Mouse (Mus musculus): ENCODE data around the gene Disc1. TPM values are rescaled to one million over a fixed set of nuclear protein-coding genes. Genes with fewer than 3 reads are reported as not detected.

The Disc1 gene
- polyA plus RNA-seq, 1 experiment from 2014 or later = 0.86 TPM

DNA sequence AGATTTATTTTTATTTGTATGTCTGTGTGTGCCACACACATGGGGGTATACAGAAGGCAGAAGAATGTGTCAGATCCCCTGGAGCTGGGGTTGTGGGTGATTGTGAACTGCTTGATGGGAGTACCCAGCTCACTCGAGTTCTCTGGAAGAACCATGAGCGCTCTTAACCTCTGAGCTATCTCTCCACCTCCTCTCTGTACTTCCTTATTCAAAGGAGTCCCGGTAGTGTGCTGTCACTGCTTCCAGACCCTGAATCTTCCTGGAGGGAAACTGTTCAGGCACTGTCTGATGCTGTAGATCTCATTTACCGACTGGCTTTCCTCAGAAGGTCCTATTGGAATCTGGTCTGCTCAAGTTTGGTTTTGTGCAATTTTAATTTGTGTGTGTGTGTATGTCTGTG, 186.8 kb downstream of the Disc1 start:
- 60% methylated on average over 4 of the region's 4 CpGs for WGBS
- H3K9me3 ChIP-seq (replicated peaks; ENCODE audit: control insufficient read depth, low read length) = no peaks in the 10 kb centered on the region
- no peak overlapping the region for H3K4me3 ChIP-seq (ENCODE audit: low read depth, low read length)
- DNase-seq (ENCODE audit: low spot score) (no peak), ATAC-seq (replicated peaks; ENCODE audit: insufficient number of reproducible peaks, low FRiP score, low TSS enrichment, low read depth) (no peak)
- no peak overlapping the region for H3K9ac ChIP-seq (replicated peaks; ENCODE audit: low read length)
- H3K36me3 ChIP-seq (replicated peaks; ENCODE audit: control insufficient read depth, insufficient read depth, low read depth, low read length) = no peaks in the 10 kb centered on the region
- no peaks in the 10 kb centered on the region for H3K27me3 ChIP-seq (ENCODE audit: control insufficient read depth, insufficient read depth, low read length)
- no peak overlapping the region for H3K4me2 ChIP-seq (ENCODE audit: low read depth, low read length)
- peaks cover 4% of the 10 kb centered on the region for H3K4me1 ChIP-seq (ENCODE audit: control insufficient read depth, insufficient read depth, low read length)
- H3K27ac ChIP-seq (replicated peaks; ENCODE audit: low read depth, low read length) = no peak overlapping the region

DNA sequence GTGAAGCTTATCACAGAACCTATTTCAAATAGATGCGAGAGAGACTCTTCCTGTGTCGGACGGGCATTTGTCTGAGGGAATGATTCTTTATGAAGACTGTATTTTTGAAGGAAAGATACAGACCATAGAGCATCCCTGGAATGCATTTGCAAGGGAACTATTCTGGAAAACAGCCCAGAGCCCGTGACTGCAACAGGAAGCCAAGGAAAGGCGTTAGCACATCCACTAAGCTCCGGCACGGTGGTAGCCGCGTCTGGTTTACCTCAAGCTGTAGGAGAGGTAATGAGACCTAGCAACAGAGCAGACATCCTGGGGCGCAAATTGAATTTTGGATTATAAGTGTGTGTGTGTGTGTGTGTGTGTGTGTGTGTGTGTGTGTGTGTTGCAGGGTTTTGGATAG, 188.4 kb downstream of the Disc1 start:
- H3K4me2 ChIP-seq (ENCODE audit: low read depth, low read length) = no peak overlapping the region
- no peak overlapping the region for H3K4me3 ChIP-seq (ENCODE audit: low read depth, low read length)
- DNase-seq (ENCODE audit: low spot score) (peak; percentile 52), ATAC-seq (replicated peaks; ENCODE audit: insufficient number of reproducible peaks, low FRiP score, low TSS enrichment, low read depth) (no peak)
- WGBS = 42% methylated on average over 10 of the region's 10 CpGs
- H3K36me3 ChIP-seq (replicated peaks; ENCODE audit: control insufficient read depth, insufficient read depth, low read depth, low read length) = no peaks in the 10 kb centered on the region
- no peaks in the 10 kb centered on the region for H3K9me3 ChIP-seq (replicated peaks; ENCODE audit: control insufficient read depth, low read length)
- H3K4me1 ChIP-seq (ENCODE audit: control insufficient read depth, insufficient read depth, low read length) = no peaks in the 10 kb centered on the region; the same call in none of the 2 replicates
- H3K27ac ChIP-seq (replicated peaks; ENCODE audit: low read depth, low read length) = peak overlapping the region; percentile 28; the same call in 1 of the 2 replicates
- H3K9ac ChIP-seq (replicated peaks; ENCODE audit: low read length) = no peak overlapping the region
- no peaks in the 10 kb centered on the region for H3K27me3 ChIP-seq (ENCODE audit: control insufficient read depth, insufficient read depth, low read length)

DNA sequence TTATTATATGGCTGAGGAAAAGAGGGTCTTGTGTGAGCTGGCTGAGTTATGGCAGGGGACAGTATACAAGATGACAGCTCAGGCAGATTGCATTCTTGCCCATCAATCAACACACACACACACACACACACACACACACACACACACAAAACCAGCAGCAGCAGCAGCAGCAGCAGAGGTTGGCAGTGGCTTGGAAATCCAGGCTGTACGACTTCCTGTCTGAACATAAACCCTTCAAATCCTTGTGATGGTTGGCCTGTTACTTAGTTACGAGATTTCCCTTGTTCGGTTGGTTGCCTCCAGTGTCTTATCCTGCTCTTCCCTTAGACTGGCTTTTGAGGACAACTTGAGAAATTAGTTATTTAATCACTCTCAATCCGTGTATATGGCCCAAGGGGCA, 188.9 kb downstream of the Disc1 start:
- Histone ChIP-seq H3K9ac (replicated peaks; ENCODE audit: low read length) (no peak overlapping the region), H3K27ac (replicated peaks; ENCODE audit: low read depth, low read length) (no peak overlapping the region), H3K36me3 (replicated peaks; ENCODE audit: control insufficient read depth, insufficient read depth, low read depth, low read length) (no peaks in the 10 kb centered on the region), H3K4me3 (ENCODE audit: low read depth, low read length) (no peak overlapping the region), H3K4me1 (ENCODE audit: control insufficient read depth, insufficient read depth, low read length) (no peaks in the 10 kb centered on the region; the same call in none of the 2 replicates), H3K27me3 (ENCODE audit: control insufficient read depth, insufficient read depth, low read length) (no peaks in the 10 kb centered on the region), H3K9me3 (replicated peaks; ENCODE audit: control insufficient read depth, low read length) (no peaks in the 10 kb centered on the region), H3K4me2 (ENCODE audit: low read depth, low read length) (no peak overlapping the region)
- 39% methylated on average over 4 of the region's 4 CpGs for WGBS
- DNase-seq (ENCODE audit: low spot score) = peak; percentile 27
- ATAC-seq (replicated peaks; ENCODE audit: insufficient number of reproducible peaks, low FRiP score, low TSS enrichment, low read depth) = no peak

GRCm38 (mm10) chr8:125246737-125247292, 192.8 kb downstream of the Disc1 start:
- H3K9me3 ChIP-seq (replicated peaks; ENCODE audit: control insufficient read depth, low read length) = no peaks in the 10 kb centered on the region
- no peaks in the 10 kb centered on the region for H3K27me3 ChIP-seq (ENCODE audit: control insufficient read depth, insufficient read depth, low read length)
- H3K4me1 ChIP-seq (ENCODE audit: control insufficient read depth, insufficient read depth, low read length) = no peaks in the 10 kb centered on the region; the same call in none of the 2 replicates
- no peak overlapping the region for H3K27ac ChIP-seq (replicated peaks; ENCODE audit: low read depth, low read length)
- H3K4me2 ChIP-seq (ENCODE audit: low read depth, low read length) = no peak overlapping the region
- H3K9ac ChIP-seq (replicated peaks; ENCODE audit: low read length) = no peak overlapping the region; the same call in 1 of the 2 replicates
- DNase-seq (ENCODE audit: low spot score) (no peak), ATAC-seq (replicated peaks; ENCODE audit: insufficient number of reproducible peaks, low FRiP score, low TSS enrichment, low read depth) (no peak)
- WGBS = 44% methylated on average over 7 of the region's 7 CpGs
- H3K36me3 ChIP-seq (replicated peaks; ENCODE audit: control insufficient read depth, insufficient read depth, low read depth, low read length) = no peaks in the 10 kb centered on the region
- no peak overlapping the region for H3K4me3 ChIP-seq (ENCODE audit: low read depth, low read length)

DNA sequence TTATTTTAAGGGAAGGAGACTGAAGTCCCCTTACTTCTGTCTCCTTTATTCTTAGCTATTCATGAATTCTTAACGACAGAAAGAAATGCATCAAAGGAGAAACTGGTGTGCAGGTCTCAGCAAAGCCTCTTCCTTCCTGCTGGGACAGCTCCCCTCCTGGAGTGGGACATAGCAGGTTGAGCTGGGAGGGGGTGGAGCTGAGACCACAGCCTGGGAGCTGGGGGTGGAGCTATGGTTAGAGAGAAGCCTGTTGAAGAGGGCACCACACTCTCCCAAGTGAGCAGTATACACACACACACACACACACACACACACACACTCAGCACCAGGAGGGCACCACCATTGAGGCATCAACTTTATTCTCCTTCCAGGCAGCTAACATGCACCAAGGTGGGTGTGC, 193.4 kb downstream of the Disc1 start:
- ATAC-seq (replicated peaks; ENCODE audit: insufficient number of reproducible peaks, low FRiP score, low TSS enrichment, low read depth) = no peak
- 0% methylated on average over 1 of the region's 1 CpGs for WGBS
- H3K27me3 ChIP-seq (ENCODE audit: control insufficient read depth, insufficient read depth, low read length) = no peaks in the 10 kb centered on the region

GRCm38 (mm10) chr8:125252946-125253345, 199.0 kb downstream of the Disc1 start:
- Histone ChIP-seq H3K4me2 (ENCODE audit: low read depth, low read length) (no peak overlapping the region), H3K9ac (replicated peaks; ENCODE audit: low read length) (no peak overlapping the region), H3K4me3 (ENCODE audit: low read depth, low read length) (no peak overlapping the region), H3K27me3 (ENCODE audit: control insufficient read depth, insufficient read depth, low read length) (no peaks in the 10 kb centered on the region), H3K36me3 (replicated peaks; ENCODE audit: control insufficient read depth, insufficient read depth, low read depth, low read length) (no peaks in the 10 kb centered on the region), H3K9me3 (replicated peaks; ENCODE audit: control insufficient read depth, low read length) (no peaks in the 10 kb centered on the region), H3K4me1 (ENCODE audit: control insufficient read depth, insufficient read depth, low read length) (no peaks in the 10 kb centered on the region; the same call in 1 of the 2 replicates), H3K27ac (replicated peaks; ENCODE audit: low read depth, low read length) (no peak overlapping the region)
- ATAC-seq (replicated peaks; ENCODE audit: insufficient number of reproducible peaks, low FRiP score, low TSS enrichment, low read depth) (no peak), DNase-seq (ENCODE audit: low spot score) (no peak)
- WGBS = 92% methylated on average over 4 of the region's 4 CpGs

More for the DNA sequence above, 193.4 kb downstream of the Disc1 start:
- no peaks in the 10 kb centered on the region; the same call in none of the 2 replicates for H3K4me1 ChIP-seq (ENCODE audit: control insufficient read depth, insufficient read depth, low read length)
- H3K9ac ChIP-seq (replicated peaks; ENCODE audit: low read length) = no peak overlapping the region
- DNase-seq (ENCODE audit: low spot score) = no peak
- no peaks in the 10 kb centered on the region for H3K9me3 ChIP-seq (replicated peaks; ENCODE audit: control insufficient read depth, low read length)
- H3K36me3 ChIP-seq (replicated peaks; ENCODE audit: control insufficient read depth, insufficient read depth, low read depth, low read length) = no peaks in the 10 kb centered on the region
- no peak overlapping the region for H3K4me3 ChIP-seq (ENCODE audit: low read depth, low read length)
- H3K27ac ChIP-seq (replicated peaks; ENCODE audit: low read depth, low read length) = no peak overlapping the region
- no peak overlapping the region for H3K4me2 ChIP-seq (ENCODE audit: low read depth, low read length)

DNA sequence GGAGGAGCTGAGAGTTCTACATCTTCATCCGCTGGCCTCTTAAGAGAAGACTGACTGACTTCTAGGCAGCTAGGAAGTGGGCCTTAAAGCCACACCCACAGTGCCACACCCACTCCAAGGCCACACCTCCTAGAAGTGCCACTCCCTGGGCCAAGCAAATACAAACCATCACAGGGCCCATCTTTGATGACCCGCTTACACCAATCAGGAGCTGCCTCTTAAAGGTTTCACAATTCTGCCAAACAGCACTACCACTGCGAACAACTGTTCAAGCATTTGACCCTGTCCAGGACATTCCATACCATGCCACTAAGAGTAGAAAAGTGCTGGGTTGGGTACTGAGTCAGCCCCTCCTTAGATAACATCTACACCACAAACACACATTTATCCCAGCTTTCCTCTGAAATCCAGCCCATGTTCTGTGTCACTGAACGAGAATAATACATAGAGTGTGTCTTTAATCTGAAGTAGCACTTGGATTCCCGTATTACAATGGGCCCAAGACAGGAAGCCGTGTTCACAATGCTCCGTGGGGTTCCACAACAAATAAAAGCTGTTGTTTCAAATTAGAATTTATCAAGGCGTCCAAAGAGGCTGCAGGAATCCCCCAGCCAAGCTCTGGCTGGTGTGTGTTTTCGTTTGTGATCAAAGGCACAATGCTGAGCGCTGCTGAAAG, 199.6 kb downstream of the Disc1 start:
- DNase-seq (ENCODE audit: low spot score) = no peak
- Histone ChIP-seq H3K36me3 (replicated peaks; ENCODE audit: control insufficient read depth, insufficient read depth, low read depth, low read length) (no peaks in the 10 kb centered on the region), H3K9me3 (replicated peaks; ENCODE audit: control insufficient read depth, low read length) (no peaks in the 10 kb centered on the region), H3K4me1 (ENCODE audit: control insufficient read depth, insufficient read depth, low read length) (no peaks in the 10 kb centered on the region; the same call in 1 of the 2 replicates), H3K4me2 (ENCODE audit: low read depth, low read length) (peak overlapping the region; percentile 68), H3K9ac (replicated peaks; ENCODE audit: low read length) (peak overlapping the region; percentile 60), H3K4me3 (ENCODE audit: low read depth, low read length) (peak overlapping the region; percentile 33; the same call in 1 of the 2 replicates), H3K27me3 (ENCODE audit: control insufficient read depth, insufficient read depth, low read length) (no peaks in the 10 kb centered on the region), H3K27ac (replicated peaks; ENCODE audit: low read depth, low read length) (peak overlapping the region; percentile 71; the same call in 1 of the 2 replicates)
- 35% methylated on average over 10 of the region's 10 CpGs for WGBS
- peak; percentile 55 for ATAC-seq (replicated peaks; ENCODE audit: insufficient number of reproducible peaks, low FRiP score, low TSS enrichment, low read depth)
